Mouse (Mus musculus) 3T3-L1 (cell line): ENCODE measurements around the gene Slain1.

Experiments used
- DNase-seq: peaks from one replicate; pipeline ENCODE4 v3.0.0-alpha.2; 2015; ENCODE audit warnings: low read depth, low spot score

Slain1 gene

DNA sequence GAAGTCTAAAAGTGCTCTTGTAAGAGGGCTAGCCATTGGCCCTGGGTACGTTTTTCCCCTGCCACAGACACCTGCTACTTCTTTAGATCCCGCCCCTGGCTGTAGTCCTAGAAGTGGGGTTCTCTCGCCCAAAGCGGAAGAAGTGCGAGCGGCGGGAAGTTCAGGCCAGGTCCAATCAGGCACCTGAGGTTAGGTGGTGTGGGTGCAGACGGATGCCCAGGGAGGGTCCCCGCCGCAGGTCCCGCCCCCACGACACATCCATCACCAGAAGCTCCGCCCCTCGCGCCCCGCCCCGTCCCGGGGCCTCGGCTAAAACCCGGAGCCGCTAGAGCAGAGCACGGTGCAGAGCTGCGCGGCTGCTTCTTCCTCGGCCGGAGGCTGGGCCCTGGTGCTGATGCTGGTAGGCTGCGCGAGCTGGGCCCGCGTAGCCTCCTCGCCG, at the start of gene Slain1:
Slain1 (plus strand) TSS at position 333 of the 439 bp plus-strand sequence.
- no peak for DNase-seq

DNA sequence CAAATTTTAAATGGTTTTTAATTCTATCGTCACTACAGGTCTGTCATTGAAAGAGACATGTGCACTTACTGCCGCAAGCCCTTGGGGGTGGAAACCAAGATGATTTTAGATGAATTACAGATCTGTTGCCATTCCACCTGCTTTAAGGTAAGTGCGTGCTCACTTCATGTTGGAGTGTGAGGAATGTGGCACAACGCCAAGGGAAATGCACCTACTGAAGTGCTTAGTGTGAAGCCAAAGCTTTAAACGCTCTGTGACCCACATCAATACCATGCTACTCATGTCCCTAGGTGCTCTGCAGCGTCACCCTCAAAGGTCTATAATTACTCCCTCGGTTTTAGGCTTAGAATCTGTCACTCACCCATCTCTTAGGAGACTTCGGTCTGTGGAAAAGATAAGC, 42.0 kb upstream of the Slain1 start:
- no peak for DNase-seq

DNA sequence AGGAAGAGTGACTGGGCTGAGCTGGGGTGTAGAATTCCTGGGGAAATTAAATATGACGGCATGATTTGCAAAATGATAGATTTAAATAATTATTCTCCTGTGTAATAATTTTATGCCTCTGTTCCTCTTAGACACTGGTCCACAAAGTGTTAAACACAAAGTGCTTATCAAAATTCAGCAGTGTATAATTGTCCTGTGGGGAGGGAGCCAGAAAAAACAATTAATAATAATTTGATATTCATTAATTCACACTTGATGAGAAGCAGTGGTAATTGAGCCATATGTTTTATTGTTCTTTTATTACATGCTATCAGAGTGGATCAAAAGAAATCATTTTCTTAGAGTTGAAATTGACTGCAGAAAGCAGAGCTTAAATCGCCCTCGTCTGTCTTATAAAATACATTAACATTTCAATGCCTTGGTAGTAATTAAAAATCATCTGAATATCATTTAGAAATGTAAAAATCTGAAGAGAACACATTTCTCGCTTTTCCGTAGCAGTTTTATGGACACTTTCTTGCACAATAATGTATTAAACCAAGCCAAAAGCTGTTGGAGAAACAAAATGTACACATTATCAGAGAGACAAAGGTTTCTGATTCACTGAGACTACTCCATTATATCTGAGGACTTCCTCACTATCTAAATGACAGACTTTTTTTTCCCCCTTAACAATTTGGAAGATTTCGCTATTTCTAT, 36.3 kb upstream of the Slain1 start:
- no peak for DNase-seq

DNA sequence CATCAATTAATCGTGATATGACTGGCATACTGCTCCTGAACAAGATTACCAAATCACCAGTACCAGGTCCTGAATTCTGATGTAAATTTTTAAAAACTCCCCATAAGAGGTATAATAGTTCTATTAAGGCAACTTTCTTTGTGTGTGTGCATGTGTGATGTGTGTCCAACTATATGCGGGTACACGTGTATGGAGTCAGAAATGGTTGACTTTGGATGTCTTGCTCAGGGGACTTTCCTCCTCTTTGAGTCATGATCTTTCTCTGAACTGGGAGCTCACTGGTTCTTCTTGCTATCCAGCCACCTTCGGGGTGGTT, 35.8 kb upstream of the Slain1 start:
- no peak for DNase-seq

DNA sequence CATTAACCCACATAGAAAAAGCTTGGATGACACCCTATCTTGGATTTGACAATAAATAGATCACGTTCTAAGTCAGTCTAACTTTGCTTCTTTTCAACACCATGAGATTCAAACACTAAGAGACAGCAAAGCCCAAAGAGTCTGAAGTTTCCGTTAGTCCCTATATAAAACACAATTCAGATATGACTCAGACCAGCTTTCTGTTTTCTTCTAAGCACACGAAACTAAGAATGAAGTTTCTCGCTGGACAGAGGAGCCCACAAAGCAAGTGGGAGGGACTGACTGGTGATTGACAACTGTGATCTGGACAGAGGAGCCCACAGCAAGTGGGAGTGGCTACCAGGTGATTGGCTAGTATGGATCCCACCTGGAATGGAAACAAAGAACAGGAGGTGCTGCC, 30.3 kb upstream of the Slain1 start:
- no peak for DNase-seq

DNA sequence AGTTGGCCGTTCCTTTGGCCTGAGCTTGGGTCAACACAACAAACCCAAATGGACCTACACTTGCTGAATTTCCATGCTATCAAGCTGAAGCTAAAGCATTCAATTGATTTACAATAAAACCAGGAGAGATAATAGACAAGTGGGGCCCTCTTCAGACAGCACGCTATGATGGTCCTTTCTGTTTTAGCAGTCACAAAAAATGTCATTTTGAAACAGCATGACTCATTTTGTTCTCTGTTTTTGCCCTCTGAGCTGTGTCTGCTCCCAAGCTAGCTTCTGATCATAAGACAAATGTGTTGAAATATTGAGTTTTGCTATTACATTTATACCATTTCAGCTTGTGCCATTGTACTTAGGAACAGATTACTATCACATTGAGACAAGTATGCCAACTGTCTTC, 28.8 kb upstream of the Slain1 start:
- DNase-seq, result no peak

DNA sequence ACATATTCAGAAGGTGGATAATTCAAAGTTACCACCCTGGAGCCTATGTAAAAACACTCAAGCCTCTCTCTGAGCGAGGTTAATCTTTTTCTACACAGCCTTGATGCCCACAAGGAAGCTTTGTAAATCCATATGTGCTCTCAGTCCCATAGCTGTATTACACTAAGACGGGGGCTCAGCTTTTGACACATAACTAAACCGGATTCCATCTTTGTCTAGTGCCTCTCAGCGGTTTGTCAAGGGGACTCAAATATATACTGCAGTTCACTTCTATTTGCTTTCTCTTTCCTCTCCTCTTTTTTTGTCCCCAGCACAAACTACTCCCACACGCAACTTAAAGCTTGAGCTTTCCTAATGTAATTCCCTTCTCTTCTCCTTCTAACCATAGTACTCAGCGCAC, 23.9 kb upstream of the Slain1 start:
- DNase-seq, result no peak

DNA sequence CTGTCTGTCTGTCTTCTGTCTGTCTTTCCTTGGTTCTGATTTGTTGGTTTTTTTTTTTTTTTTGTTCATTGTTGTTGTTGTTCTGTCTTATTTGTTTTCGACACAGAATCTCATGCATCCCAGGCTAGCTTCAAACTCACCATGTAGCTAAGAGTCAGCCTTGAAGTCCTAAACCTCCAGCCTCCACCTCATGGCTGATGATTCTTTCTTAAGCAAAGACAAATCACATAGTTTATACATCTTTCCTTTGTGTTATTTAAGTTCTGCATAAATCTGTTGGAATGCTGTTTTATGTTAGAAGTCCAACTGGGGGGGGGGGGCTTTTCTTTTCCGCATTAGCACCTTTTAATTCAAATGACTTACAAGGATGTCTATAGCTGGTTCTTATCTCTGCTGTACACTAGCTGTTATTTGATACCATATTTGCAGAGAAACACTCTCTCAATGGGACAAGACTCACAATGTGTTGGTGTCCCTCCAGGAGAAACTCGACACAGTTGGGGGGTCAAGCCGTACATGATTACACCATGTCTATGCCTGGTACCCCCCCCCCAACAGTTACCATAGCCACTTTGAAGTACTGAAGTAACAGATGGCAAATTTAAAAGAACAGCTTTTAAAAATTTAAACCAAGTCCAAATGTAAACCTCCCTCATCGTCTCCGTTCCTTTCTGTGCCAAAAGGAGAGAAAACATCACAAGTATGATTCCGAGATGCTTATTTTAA, 20.2 kb upstream of the Slain1 start:
- DNase-seq, result no peak

DNA sequence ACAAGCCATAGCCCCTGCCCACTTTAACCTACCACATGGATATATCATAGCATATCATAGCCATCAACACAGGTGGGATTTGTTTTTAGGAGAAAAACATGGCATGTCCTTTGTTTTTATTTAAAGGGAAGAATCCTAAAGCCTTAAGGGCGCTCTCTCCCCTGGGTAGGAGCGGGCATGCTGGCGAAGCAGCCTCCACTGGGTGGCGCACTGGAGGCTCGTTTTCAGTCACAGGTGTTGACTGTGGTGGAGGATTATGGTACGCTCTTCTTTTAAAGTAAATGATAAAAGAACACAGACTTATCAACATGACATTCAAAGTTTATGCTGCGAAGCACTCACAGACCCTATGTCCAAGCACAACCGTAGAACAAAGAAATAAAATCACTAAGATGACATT, 19.5 kb upstream of the Slain1 start:
- no peak for DNase-seq

DNA sequence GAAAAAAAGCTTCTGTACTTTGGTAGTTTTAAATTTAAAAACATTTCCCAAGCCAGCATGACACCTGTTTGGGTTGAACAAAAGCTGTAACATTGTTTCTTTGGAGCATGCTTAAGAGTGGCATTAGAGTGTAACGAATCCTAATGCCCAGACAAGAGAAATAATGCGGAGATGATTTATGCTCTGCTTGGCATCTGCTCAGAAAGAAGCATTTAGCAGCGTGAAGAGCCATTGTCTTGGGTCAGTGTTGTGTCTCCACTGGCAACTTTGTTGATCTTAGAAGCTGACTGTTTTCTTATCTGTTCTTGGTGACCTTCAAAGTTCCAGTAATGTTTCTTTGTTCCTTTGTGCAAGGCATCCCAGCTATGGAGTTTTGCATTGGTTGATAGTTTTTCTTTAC, 6.1 kb upstream of the Slain1 start:
- no peak for DNase-seq

DNA sequence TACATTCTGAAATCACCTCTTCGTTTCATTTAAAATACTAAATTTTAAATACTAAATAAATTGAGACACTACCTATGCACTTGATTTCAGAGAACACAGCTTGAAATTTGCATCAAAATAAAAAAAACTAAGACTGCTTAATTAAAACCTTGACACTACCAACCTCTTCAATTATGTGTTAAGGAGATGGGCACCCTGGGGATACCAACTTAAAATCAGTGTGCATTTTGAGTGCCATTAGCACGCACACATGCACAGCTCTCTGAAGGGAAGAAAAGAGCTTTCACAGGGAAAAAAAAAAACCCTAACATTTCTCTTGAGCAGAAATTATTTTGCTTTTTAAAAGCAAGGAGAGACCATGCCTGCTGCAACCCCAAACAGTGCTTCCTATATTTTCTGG, 2.0 kb upstream of the Slain1 start:
- DNase-seq, result no peak

DNA sequence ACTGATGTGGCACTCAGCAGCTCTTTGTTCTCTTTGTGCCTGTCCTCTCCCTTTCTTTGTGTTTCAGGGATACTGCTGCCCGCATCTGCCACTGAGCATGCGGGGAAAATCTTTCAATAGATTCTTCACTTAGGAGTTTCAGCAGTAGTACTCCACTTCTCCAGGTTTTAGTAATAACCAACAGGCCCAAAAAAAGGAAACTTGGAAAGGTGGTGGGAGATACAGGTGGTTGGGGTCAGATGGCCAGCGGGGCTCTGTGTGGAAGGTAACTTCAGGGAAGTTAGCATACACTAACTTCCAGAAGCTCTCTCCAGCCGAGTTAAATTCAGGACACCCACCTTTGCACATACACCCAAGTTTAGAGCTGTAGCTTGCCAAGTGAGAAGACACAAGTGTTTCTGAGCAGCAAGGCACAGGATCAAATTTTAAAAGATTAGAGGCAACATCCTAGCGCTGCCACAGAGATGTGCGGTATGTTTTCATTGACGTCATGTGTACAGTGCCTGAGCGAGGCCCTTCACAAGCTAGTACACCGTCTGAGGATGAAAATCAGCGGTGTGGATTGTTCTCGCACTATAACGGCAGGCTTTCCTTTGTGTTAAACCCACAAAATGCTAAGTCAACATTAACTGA, 1.3 kb upstream of the Slain1 start:
- no peak for DNase-seq

DNA sequence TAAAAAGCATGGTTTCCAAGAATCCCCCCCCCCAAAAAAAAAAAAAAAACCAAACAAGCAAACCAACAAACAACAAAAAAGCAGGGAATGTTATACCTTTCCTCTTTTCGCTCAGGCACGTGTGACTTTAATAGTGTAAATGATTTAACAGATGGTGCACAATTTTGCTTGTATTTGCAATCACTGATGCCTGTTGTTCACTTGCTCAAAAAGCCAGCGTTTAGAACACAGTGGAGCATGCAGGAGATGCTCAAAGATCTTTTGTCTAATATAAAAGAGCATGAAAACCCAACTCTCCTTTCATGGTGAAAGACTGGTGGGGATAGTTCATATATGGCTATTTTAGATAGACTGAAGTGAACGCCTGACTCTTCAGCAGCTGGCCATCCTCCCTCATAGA, 726 bp upstream of the Slain1 start:
- DNase-seq, result no peak

DNA sequence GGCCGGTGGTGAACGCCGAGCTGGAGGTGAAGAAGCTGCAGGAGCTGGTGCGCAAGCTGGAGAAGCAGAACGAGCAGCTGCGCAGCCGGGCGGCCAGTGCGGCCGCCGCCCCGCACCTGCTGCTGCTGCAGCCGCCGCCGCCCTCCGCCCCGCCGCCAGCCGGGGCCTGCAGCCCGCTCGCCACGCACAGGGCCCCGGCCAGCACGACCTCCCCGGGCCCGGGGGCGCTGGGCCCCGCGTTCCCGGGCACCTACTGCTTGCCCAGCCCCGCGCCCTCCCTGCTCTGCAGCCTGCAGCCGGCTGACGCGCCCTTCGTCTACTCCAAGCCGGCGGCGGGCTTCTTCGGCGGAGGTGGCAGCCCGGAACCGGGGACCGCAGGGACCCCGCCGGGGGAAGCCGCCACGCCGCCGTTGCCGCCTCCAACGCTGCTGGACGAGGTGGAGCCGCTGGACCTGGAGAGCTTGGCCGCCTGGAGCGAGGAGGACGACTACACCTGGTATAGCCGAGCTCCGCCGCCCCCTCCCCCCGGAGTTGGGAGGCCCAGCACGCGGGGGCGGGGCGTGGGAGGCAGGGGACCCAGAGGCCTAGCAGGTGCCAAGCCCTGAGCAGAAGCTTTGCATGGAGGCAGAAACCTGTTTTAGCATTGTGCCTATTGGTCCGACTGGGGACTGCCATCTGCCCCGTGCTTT, 529 bp downstream of the Slain1 start:
- DNase-seq, result no peak

DNA sequence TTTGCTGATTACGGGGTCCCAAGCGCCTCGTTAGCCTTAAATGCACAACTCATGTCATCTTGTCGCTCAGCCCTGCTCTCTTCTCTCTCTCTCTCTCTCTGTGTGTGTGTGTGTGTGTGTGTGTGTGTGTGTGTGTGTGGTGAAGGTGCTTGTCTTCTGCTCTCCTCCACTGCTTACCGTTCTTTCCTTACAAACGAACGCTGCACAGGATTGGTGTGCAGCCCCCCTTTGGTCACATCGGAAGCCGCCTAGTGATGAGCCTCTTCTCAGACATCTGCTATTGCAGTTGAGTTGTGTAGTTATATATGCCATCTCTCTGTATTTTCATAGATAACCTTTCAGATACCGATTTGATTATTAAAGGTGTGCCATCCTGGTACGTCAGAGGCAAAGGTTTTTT, 1.1 kb downstream of the Slain1 start:
- no peak for DNase-seq

DNA sequence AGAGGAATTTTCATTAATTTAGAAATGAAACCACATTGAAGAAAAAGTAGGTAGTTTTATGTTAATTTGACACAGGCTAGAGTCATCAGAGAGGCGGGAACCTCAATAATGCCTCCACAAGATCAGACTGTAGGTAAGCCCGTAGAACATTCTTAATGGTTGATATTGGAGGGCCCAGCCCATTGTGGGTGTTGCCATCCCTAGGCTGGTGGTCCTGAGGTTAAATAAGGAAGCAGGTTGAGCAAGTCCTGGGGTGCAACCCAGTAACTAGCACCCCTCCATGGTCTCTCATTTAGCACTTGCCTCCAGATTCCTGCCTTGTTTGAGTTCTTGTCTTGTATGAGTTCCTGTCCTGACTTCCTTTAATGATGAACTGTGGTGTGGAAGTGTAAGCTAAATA, 1.5 kb downstream of the Slain1 start:
- DNase-seq, result no peak

DNA sequence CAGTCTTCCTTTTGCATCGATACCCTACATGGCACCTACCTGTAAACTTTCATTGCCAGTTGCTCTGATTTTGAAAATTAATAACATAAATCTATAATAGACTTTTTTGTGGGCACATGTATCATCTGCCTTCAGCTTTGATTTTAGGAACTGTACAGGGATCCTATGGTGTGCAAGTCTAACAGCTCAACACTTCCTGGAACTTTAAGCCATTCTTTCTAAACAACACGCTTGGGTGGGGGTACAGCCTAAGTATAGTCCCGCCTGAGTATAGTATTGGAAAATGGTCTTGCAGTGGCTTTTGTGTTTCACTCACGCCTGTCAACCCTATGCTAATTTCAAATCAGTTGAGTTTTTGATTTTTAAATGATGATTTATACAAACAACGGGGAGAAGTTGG, 2.5 kb downstream of the Slain1 start:
- DNase-seq, result no peak

DNA sequence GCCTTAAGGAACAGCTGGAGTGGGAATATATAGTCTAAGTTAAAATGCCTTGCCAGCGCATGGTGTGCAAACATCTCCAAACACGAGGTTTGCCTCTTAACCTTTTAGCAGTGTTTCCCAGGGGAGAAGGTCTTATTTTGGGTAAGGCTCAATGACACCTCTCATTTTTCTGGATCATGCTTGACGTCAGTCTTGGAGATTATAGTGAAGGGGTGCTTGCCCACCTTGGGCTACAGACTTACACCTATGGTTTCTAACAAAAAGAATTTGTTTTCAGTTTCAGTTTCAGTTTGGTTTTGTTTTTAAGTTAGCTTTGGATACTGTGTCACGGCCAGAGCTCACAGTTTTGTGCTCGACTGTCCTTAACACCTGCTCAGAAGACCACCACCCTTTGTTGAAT, 3.8 kb downstream of the Slain1 start:
- no peak for DNase-seq

DNA sequence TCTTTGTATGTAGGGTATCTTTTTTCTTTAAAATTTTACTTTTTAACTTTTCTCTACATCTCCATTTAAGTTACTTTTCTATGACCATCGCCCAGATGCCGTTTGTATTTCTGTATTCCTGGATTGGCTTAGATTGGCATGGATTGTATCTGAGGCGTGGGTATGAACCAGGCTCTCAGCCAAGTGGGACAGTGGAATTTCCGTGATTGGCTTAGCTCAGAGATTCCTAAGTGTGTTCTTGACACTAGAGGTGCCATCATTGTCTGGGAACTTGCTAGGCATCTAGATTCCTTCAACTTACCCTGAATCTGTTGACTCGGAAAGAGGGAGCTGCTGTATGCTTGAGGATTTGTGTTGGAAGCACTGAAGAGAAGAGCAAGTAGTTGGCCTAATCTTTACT, 5.4 kb downstream of the Slain1 start:
- DNase-seq, result no peak

DNA sequence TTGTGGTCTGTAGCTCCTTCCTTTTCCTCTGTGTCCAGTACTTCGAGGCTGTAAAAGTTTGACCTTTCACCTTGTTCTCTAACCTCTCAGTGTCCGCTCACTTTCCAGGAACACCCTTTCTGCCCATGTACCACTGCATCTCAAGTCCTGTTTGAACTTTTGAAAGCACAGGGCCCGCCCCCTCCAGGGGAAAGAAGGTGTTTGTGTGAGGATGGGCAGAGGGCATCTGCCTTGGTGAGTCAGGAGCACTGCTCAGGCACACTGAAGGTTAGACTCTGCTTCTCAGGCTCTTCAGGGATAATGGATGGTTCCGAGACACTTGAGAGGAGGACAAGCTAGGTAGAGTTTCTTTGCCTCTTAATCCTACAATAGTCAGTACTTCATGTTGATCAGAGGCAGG, 7.8 kb downstream of the Slain1 start:
- no peak for DNase-seq

DNA sequence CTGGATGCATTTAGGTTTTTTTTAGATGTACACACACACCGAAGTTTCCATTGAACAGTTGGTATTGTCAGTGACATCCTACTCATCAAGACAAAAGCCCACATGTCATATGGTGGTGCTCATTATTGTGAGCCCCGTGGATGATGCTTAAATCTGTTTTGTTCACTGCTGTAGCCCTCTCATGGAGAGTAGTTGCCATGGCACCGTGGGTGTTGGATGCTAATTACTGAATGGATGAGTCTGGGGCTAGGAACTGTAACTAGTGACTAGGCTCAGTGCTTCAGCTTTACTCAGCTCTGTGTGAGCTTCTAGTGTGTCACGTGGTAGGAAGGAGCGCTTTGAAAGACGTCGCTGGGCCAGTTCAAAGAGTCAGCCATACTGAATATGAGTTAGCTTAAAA, 13.0 kb downstream of the Slain1 start:
- no peak for DNase-seq

DNA sequence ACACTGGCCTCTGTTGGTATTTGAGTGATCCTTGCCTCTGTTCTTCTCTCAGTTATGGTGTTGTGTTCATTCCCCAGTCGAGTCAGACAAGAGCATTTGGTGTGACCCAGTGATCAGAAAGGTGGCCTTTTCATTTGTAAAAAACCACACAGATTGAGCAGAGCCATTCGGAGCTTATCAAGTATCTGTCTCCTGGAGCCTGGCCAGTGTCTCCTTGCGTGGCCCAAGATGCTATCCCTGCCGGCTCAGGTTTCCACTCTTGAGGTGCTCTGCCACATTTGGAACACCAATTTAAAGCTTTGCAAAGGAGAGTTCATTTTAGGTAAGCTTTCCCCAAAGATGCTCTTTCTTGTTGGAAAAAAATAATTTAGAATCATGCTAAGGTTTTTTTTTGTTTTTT, 14.4 kb downstream of the Slain1 start:
- no peak for DNase-seq
